Mouse (Mus musculus) liver, embryonic 14.5 days (tissue): ENCODE results near the gene Pdcl2. TPM values are rescaled to one million over a fixed set of nuclear protein-coding genes. Genes with fewer than 3 reads are reported as not detected.

Experiments used
- ATAC-seq: fragments of 200-750 bp; cut with Nextera tagmentation; 2 replicates; pipeline ENCODE4 v1.8.0; 2017; ENCODE audit warnings: moderate number of reproducible peaks, mild to moderate bottlenecking, moderate library complexity; ENCODE audit not compliant: insufficient read depth
- DNase-seq, 3 experiments: peaks; one replicate each; pipeline ENCODE4 v3.0.0-alpha.2; 2012 to 2013; ENCODE audit warnings: low read depth in 3 of 3, low spot score in 3 of 3
- H3K27ac ChIP-seq: fragments of 300-500 bp; sonication (generic); 2 replicates; pipeline ENCODE4 v1.5.1; 2014; ENCODE audit warnings: moderate library complexity, mild to moderate bottlenecking, control low read depth, inconsistent platforms
- H3K27me3 ChIP-seq: fragments of 300-500 bp; sonication (generic); 2 replicates; pipeline ENCODE4 v1.6.1; 2014; ENCODE audit warnings: mild to moderate bottlenecking, low read length, moderate library complexity; ENCODE audit not compliant: control insufficient read depth, insufficient read depth
- H3K36me3 ChIP-seq: fragments of 300-500 bp; sonication (generic); replicated peaks from 2 replicates; pipeline ENCODE4 v1.6.1; 2014; ENCODE audit warnings: low read depth; ENCODE audit not compliant: control insufficient read depth, insufficient read depth
- H3K4me1 ChIP-seq, 2 experiments: fragments of 200-500 bp in 1 of 2; fragments of 300-500 bp in 1 of 2; sonication (generic) in 1 of 2; replicated peaks; 2 replicates each; pipeline ENCODE4 v1.6.1; 2012 to 2014; ENCODE audit warnings: antibody characterized with exemption in 1 of 2, inconsistent platforms in 1 of 2, low read length in 1 of 2; ENCODE audit not compliant: control insufficient read depth in 2 of 2, insufficient read depth in 2 of 2
- H3K4me2 ChIP-seq: fragments of 300-500 bp; sonication (generic); 2 replicates; pipeline ENCODE4 v1.6.1; 2014; ENCODE audit warnings: low read depth, mild to moderate bottlenecking, control low read depth, moderate library complexity
- H3K4me3 ChIP-seq, 2 experiments: fragments of 200-500 bp in 1 of 2; fragments of 300-500 bp in 1 of 2; sonication (generic) in 1 of 2; 2 replicates each; pipeline ENCODE4 v1.5.1; 2012 to 2014; ENCODE audit warnings: low read depth in 2 of 2, low read length in 2 of 2, mild to moderate bottlenecking in 2 of 2, control low read depth in 1 of 2, inconsistent platforms in 1 of 2, moderate library complexity in 1 of 2; ENCODE audit not compliant: insufficient read depth in 1 of 2
- H3K9ac ChIP-seq: fragments of 300-500 bp; sonication (generic); replicated peaks from 2 replicates; pipeline ENCODE4 v1.6.1; 2014; ENCODE audit warnings: mild to moderate bottlenecking, control low read depth, moderate library complexity
- H3K9me3 ChIP-seq: fragments of 300-500 bp; sonication (generic); 2 replicates; pipeline ENCODE4 v1.6.1; 2016; ENCODE audit warnings: low read length, mixed read lengths; ENCODE audit not compliant: control insufficient read depth
- CTCF ChIP-seq: IDR thresholded peaks from 2 replicates; pipeline ENCODE4 v1.5.1; 2016; ENCODE audit warnings: antibody characterized with exemption, low read depth, control low read depth
- EP300 ChIP-seq: IDR thresholded peaks from 2 replicates; pipeline ENCODE4 v1.6.1; 2016; ENCODE audit warnings: antibody characterized with exemption, low read depth
- WGBS: fragments of 180-500 bp; shearing (Covaris S2); extraction: QIAGEN DNeasy Blood & Tissue Kit; methylation state at CpG from one replicate; pipeline ENCODE4 v1.1.7; 2014; ENCODE audit not compliant: insufficient replicate concordance; 5-methylcytosine and 5-hydroxymethylcytosine counted together
- polyA plus RNA-seq, 2 experiments: library from polyadenylated mRNA; depleted of rRNA in 1 of 2; stranded (reverse) in 1 of 2; unstranded in 1 of 2; fragments of >200 nt; fragmentation: Nextera tagmentation in 1 of 2; extraction: Ambion mirVana in 1 of 2; gene quantifications; 2 replicates each; pipeline versions ENCODE4 v1.2.1 to v1.2.3; 2012 to 2014

Pdcl2 gene
- polyA plus RNA-seq (2012; rRNA removed) (not detected in 2 replicates), polyA plus RNA-seq (2014; fragmentation: Nextera tagmentation; extraction: Ambion mirVana) (not detected in 2 replicates)

DNA sequence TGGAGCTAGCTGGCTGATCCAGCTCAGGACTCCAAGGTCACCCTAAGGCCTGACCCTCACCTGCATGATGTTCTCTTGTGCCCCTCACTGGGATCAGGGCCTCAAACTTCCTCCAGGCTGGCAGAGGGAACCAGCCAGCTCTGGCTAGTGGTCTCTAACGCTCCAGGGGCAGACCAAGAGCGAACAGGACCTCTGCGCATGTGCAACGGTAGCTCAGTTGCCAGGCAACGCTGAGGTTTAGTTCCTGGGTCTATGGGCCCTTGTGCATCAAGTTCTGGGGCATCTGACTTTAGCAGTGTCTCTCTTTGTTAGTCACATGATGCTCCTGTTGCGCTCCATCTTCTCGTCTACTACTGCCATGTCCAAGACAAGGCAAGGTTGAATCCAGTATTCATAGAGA lies at the start of gene Pdcl2:
Gene Pdcl2, minus strand, starts transcription at position 204 of the 400 bp plus-strand sequence.
- Histone ChIP-seq H3K4me1 (no peaks in the 10 kb centered on the region), H3K27ac (no peak within 1 kb of the TSS), H3K36me3 (no peaks in the 10 kb centered on the region), H3K27me3 (no peaks in the 10 kb centered on the region), H3K9ac (no peak within 1 kb of the TSS), H3K4me2 (no peak within 1 kb of the TSS), H3K9me3 (no peaks in the 10 kb centered on the region), H3K4me3 (no peak within 1 kb of the TSS)
- ATAC-seq = no peak
- WGBS = 73% methylated on average over 7 of the region's 7 CpGs
- TF ChIP-seq CTCF (no peak), EP300 (no peak)
- no peak for DNase-seq

- H3K4me3 ChIP-seq = no peak overlapping the region
- no peak for TF ChIP-seq CTCF
- no peak for TF ChIP-seq EP300
- WGBS = 45% methylated on average over 3 of the region's 3 CpGs
- H3K4me1 ChIP-seq = no peaks in the 10 kb centered on the region
- H3K27me3 ChIP-seq = no peaks in the 10 kb centered on the region
- H3K36me3 ChIP-seq = no peaks in the 10 kb centered on the region
- no peaks in the 10 kb centered on the region for H3K9me3 ChIP-seq
- no peak for ATAC-seq
- no peak overlapping the region for H3K9ac ChIP-seq
- H3K27ac ChIP-seq = no peak overlapping the region
- no peak overlapping the region for H3K4me2 ChIP-seq
- no peak for DNase-seq
Measured at GRCm38 (mm10) chr5:76379216-76379615, 48.3 kb upstream of the Pdcl2 start.

DNA sequence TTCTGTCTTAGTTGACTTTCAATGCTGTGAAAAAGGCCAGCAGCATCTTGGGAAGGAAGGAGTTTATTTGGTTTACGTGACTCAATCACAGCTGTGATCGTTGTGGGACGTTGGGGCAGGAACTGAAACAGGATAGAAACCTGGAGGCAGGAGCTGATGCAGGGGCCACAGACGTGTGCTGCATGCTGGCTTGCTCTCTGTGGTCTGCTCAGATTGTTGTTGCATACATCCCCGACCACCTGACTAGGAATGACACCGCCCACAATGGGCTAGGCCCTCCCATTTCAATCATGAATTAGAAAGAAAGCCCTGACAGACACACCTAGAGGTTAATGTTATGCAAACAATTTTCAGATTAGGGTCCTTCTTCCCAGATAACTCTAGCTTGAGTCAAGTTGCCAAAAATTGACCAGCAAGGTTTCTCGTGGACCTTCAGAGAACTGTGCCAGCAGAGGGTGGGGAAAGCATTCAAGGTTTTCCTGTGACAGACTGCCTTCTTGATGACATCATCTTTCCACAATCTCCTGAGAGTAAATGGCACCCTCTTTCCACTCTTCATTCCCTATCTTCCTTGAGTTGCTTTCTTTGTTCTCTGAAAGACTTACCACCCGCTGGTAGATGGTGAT lies 38.4 kb upstream of the Pdcl2 start:
- TF ChIP-seq EP300 (no peak), CTCF (no peak)
- H3K9ac ChIP-seq = no peak overlapping the region
- no peaks in the 10 kb centered on the region for H3K4me1 ChIP-seq
- 50% methylated on average over 8 of the region's 8 CpGs for WGBS
- DNase-seq (no peak), ATAC-seq (no peak)
- H3K27ac ChIP-seq = no peak overlapping the region
- H3K4me2 ChIP-seq = no peak overlapping the region
- H3K9me3 ChIP-seq = no peaks in the 10 kb centered on the region
- no peaks in the 10 kb centered on the region for H3K36me3 ChIP-seq
- H3K4me3 ChIP-seq = no peak overlapping the region
- no peaks in the 10 kb centered on the region; the same call in 1 of the 2 replicates for H3K27me3 ChIP-seq

- no peaks in the 10 kb centered on the region for H3K9me3 ChIP-seq
- WGBS = 41% methylated on average over 5 of the region's 5 CpGs
- DNase-seq = no peak
Measured at GRCm38 (mm10) chr5:76365406-76365805, 34.5 kb upstream of the Pdcl2 start.

DNA sequence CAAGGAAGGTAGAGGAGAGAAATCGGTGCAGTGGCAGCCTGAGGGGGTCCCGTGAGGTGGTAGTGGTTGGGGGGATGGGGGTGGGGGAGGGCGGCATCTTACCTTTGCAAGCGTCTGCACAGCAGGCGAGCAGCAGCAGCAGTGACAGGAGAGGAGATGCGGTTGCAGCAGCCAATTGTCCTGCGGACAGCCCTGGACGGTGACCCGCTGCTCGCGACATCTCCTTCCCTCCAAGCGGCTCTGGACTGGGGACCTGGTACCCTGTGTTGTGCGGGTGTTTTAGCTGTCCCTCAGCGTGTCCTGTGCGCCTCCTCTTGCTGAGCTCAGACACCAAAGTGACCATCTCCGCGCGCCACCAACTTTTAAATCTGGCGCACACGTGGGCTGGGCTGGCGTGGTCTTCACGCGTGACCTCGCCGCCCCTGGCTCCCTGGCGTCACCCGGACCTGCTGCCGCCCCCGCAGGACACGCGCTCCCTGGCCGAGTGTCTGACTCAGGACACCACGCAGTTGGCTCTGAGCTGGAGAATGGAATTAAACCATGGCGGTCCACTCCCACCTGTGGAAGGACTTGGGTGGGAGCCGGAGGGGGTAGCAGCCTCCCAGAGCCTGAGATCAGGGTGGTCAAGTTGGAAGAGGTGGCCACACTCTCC lies 32.6 kb upstream of the Pdcl2 start, which contains the start of gene Nmu:
Gene Nmu, minus strand, starts transcription at position 336 of the 652 bp plus-strand sequence.
- DNase-seq (no peak), ATAC-seq (no peak)
- Histone ChIP-seq H3K27me3 (peaks cover 7% of the 10 kb centered on the region), H3K4me1 (no peaks in the 10 kb centered on the region), H3K27ac (no peak within 1 kb of the TSS), H3K9ac (no peak within 1 kb of the TSS), H3K9me3 (no peaks in the 10 kb centered on the region), H3K36me3 (no peaks in the 10 kb centered on the region), H3K4me3 (no peak within 1 kb of the TSS), H3K4me2 (no peak within 1 kb of the TSS)
- WGBS = 9% methylated on average over 35 of the region's 35 CpGs
- no peak for TF ChIP-seq CTCF
- no peak for TF ChIP-seq EP300

More at GRCm38 (mm10) chr5:76365406-76365805, 34.5 kb upstream of the Pdcl2 start:
- Histone ChIP-seq H3K4me1 (no peaks in the 10 kb centered on the region), H3K36me3 (no peaks in the 10 kb centered on the region), H3K9ac (no peak overlapping the region), H3K4me2 (no peak overlapping the region), H3K4me3 (no peak overlapping the region), H3K27me3 (peaks cover 7% of the 10 kb centered on the region), H3K27ac (no peak overlapping the region)
- no peak for ATAC-seq
- TF ChIP-seq CTCF = no peak
